Mouse (Mus musculus) small intestine, adult 10 weeks (tissue): ENCODE results near the gene Zglp1. TPM values are rescaled to one million over a fixed set of nuclear protein-coding genes. Genes with fewer than 3 reads are reported as not detected.

ENCODE experiments used
- polyA plus RNA-seq: library from polyadenylated mRNA; stranded (reverse); fragments of 350-450 nt; fragmentation: Illumina TruSeq; extraction: RNeasy Lipid Tissue Mini Kit (QIAGEN cat#74804); gene quantifications from one replicate; pipeline ENCODE4 v1.2.3, GENCODE M21; 2014; ENCODE audit warnings: low replicate concordance

The Zglp1 gene
- polyA plus RNA-seq, result not detected

GRCm38 (mm10) chr9:21067006-21067684 lies at the start of gene Zglp1:
Gene Zglp1 (minus strand): TSS chr9:21067093.

GRCm38 (mm10) chr9:21091707-21092320 lies 24.9 kb upstream of the Zglp1 start, which contains the start of the genes Gm38431 and Raver1:
Gene Gm38431 (minus strand): TSS chr9:21091997.
Gene Raver1 (minus strand): TSS chr9:21092008.

GRCm38 (mm10) chr9:21073044-21073840 lies 6.3 kb upstream of the Zglp1 start, which contains the start of the genes Gm49373 and Fdx1l:
Gene Gm49373 (minus strand): TSS chr9:21073096.
Gene Fdx1l (minus strand): TSS chr9:21073614.

GRCm38 (mm10) chr9:21031896-21032351 lies 35.0 kb downstream of the Zglp1 start, which contains the start of gene Icam5:
Gene Icam5 (plus strand): TSS chr9:21032073.

GRCm38 (mm10) chr9:21029291-21030054 lies 37.4 kb downstream of the Zglp1 start, which contains the start of gene Icam4:
Gene Icam4 (plus strand): TSS chr9:21029373.

GRCm38 (mm10) chr9:21015571-21016130 lies 51.2 kb downstream of the Zglp1 start, which contains the start of gene Icam1:
Gene Icam1 (plus strand): TSS chr9:21015985.

Other genes starting within 250 kb of the Zglp1 start
- not detected for gene Rdh8, start 248.6 kb downstream of the Zglp1 start, polyA plus RNA-seq
- gene A230050P20Rik, start 198.5 kb downstream of the Zglp1 start, polyA plus RNA-seq, result 3.6 TPM
- not detected for gene Angptl6, start 187.4 kb downstream of the Zglp1 start, polyA plus RNA-seq
- gene Ppan, start 178.9 kb downstream of the Zglp1 start, polyA plus RNA-seq, result 0.48 TPM
- gene Eif3g, start 168.5 kb downstream of the Zglp1 start, polyA plus RNA-seq, result 8.9 TPM
- gene Dnmt1, start 107.2 kb downstream of the Zglp1 start, polyA plus RNA-seq, result 5.3 TPM
- 0.07 TPM for gene S1pr2, start 90.3 kb downstream of the Zglp1 start, polyA plus RNA-seq
- 1.6 TPM for gene Mrpl4, start 64.4 kb downstream of the Zglp1 start, polyA plus RNA-seq
- 2.1 TPM for gene Icam1, start 51.1 kb downstream of the Zglp1 start, polyA plus RNA-seq
- gene Icam4, start 37.7 kb downstream of the Zglp1 start, polyA plus RNA-seq, result not detected
- not detected for gene Icam5, start 35.0 kb downstream of the Zglp1 start, polyA plus RNA-seq
- gene Gm49373, start 6.0 kb upstream of the Zglp1 start, polyA plus RNA-seq, result 0.22 TPM
- gene Fdx1l, start 6.5 kb upstream of the Zglp1 start, polyA plus RNA-seq, result not detected
- 1.3 TPM for gene Gm38431, start 24.9 kb upstream of the Zglp1 start, polyA plus RNA-seq
- gene Raver1, start 24.9 kb upstream of the Zglp1 start, polyA plus RNA-seq, result 10.2 TPM
- 2.3 TPM for gene Tyk2, start 64.2 kb upstream of the Zglp1 start, polyA plus RNA-seq
- 1.6 TPM for gene Cdc37, start 82.9 kb upstream of the Zglp1 start, polyA plus RNA-seq
- 0.48 TPM for gene Pde4a, start 98.6 kb upstream of the Zglp1 start, polyA plus RNA-seq
- 5.1 TPM for gene Keap1, start 172.3 kb upstream of the Zglp1 start, polyA plus RNA-seq
- not detected for gene S1pr5, start 181.3 kb upstream of the Zglp1 start, polyA plus RNA-seq
- 1.1 TPM for gene Atg4d, start 198.2 kb upstream of the Zglp1 start, polyA plus RNA-seq
- 0.89 TPM for gene Kri1, start 220.9 kb upstream of the Zglp1 start, polyA plus RNA-seq
- gene Cdkn2d, start 224.3 kb upstream of the Zglp1 start, polyA plus RNA-seq, result 3.7 TPM
- gene Ap1m2, start 245.2 kb upstream of the Zglp1 start, polyA plus RNA-seq, result 3.9 TPM